Mouse (Mus musculus): ENCODE results near the gene Tbc1d10a. TPM values are rescaled to one million over a fixed set of nuclear protein-coding genes. Genes with fewer than 3 reads are reported as not detected.

The Tbc1d10a gene
- polyA plus RNA-seq, 1 experiment from 2014 or later: 22.4 TPM

DNA sequence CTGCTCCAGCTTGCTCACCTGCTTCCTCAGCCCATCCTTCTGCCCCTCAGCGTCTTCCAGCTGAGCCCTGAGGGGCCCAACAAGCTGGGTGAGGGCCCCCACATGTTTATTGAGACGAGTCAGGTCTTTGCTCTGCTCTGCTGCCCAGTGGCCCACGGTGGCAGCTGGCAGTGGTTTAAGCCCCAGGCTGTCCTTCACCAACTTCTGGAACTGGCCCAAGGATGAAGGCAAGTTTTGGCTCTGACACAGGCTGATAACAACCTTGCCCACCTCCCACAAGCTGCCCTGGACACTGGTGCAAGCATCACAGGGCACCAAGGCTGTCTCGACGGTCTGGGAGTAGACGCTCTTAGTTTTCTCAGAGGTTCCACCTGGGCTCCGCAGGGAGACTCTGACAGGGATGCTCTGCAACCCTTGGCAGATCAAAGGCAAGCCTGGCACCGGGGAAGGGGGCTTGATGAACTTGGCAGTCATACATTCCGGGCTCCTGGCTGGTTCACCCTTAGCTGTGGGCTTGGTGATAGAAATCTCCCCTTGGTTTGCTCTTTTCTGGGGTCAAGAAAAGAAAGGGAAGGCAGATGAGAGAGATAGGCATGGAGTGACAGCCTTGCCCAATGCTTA, 37.9 kb upstream of the Tbc1d10a start:
- no peak overlapping the region for H3K9ac ChIP-seq (ENCODE audit: low read length)
- DNase-seq (ENCODE audit: low spot score): no peak
- no peak overlapping the region for H3K27ac ChIP-seq (ENCODE audit: low read depth, low read length)
- no peak for ATAC-seq (replicated peaks; ENCODE audit: low FRiP score)
- no peaks in the 10 kb centered on the region for H3K36me3 ChIP-seq (ENCODE audit: control insufficient read depth, insufficient read depth, low read length)
- H3K4me2 ChIP-seq (ENCODE audit: low read depth, low read length, severe bottlenecking): no peak overlapping the region
- H3K4me3 ChIP-seq (ENCODE audit: low read depth, low read length): no peak overlapping the region
- no peaks in the 10 kb centered on the region for H3K27me3 ChIP-seq (ENCODE audit: control insufficient read depth, insufficient read depth, low read length)
- no peaks in the 10 kb centered on the region for H3K4me1 ChIP-seq (replicated peaks; ENCODE audit: control insufficient read depth, insufficient read depth, low read length)
- H3K9me3 ChIP-seq (ENCODE audit: control insufficient read depth, low read length): no peaks in the 10 kb centered on the region
- WGBS: 89% methylated on average over 9 of the region's 9 CpGs

GRCm38 (mm10) chr11:4149886-4150285, 36.7 kb upstream of the Tbc1d10a start:
- Histone ChIP-seq H3K27me3 (ENCODE audit: control insufficient read depth, insufficient read depth, low read length) (no peaks in the 10 kb centered on the region), H3K4me2 (ENCODE audit: low read depth, low read length, severe bottlenecking) (no peak overlapping the region), H3K4me3 (ENCODE audit: low read depth, low read length) (no peak overlapping the region), H3K27ac (ENCODE audit: low read depth, low read length) (no peak overlapping the region), H3K36me3 (ENCODE audit: control insufficient read depth, insufficient read depth, low read length) (no peaks in the 10 kb centered on the region), H3K9ac (ENCODE audit: low read length) (no peak overlapping the region), H3K4me1 (replicated peaks; ENCODE audit: control insufficient read depth, insufficient read depth, low read length) (no peaks in the 10 kb centered on the region), H3K9me3 (ENCODE audit: control insufficient read depth, low read length) (no peaks in the 10 kb centered on the region)
- DNase-seq (ENCODE audit: low spot score): no peak
- ATAC-seq (replicated peaks; ENCODE audit: low FRiP score): no peak
- WGBS: 88% methylated on average over 6 of the region's 6 CpGs

DNA sequence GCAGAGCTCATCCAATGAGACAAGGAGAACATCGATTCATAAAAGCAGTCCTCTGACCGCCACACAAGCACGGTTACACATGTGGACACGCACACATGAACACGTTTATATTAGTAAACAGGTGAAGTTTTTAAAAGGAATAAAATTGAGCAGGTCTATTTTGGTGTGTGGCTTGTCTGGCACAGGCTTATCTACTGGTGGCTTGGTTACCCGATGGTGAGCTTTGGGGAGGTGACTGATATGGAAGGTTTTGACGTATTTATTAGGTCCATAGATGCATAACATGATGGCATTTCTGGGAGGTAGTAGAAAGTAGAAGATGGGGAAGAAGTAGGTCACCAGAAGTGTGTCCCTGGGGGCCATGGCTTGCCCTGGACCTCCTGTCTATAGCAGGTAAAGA, 32.9 kb upstream of the Tbc1d10a start:
- WGBS: 87% methylated on average over 7 of the region's 7 CpGs

GRCm38 (mm10) chr11:4155641-4156040, 30.9 kb upstream of the Tbc1d10a start:
- H3K4me1 ChIP-seq (replicated peaks; ENCODE audit: control insufficient read depth, insufficient read depth, low read length): no peaks in the 10 kb centered on the region
- H3K4me2 ChIP-seq (ENCODE audit: low read depth, low read length, severe bottlenecking): no peak overlapping the region
- WGBS: 80% methylated on average over 5 of the region's 5 CpGs
- no peak overlapping the region for H3K9ac ChIP-seq (ENCODE audit: low read length)
- H3K27ac ChIP-seq (ENCODE audit: low read depth, low read length): no peak overlapping the region
- H3K4me3 ChIP-seq (ENCODE audit: low read depth, low read length): no peak overlapping the region
- H3K36me3 ChIP-seq (ENCODE audit: control insufficient read depth, insufficient read depth, low read length): no peaks in the 10 kb centered on the region
- ATAC-seq (replicated peaks; ENCODE audit: low FRiP score) (no peak), DNase-seq (ENCODE audit: low spot score) (no peak)
- H3K27me3 ChIP-seq (ENCODE audit: control insufficient read depth, insufficient read depth, low read length): no peaks in the 10 kb centered on the region
- no peaks in the 10 kb centered on the region for H3K9me3 ChIP-seq (ENCODE audit: control insufficient read depth, low read length)

More for the DNA sequence above, 32.9 kb upstream of the Tbc1d10a start:
- no peak overlapping the region for H3K4me2 ChIP-seq (ENCODE audit: low read depth, low read length, severe bottlenecking)
- H3K27ac ChIP-seq (ENCODE audit: low read depth, low read length): no peak overlapping the region
- no peaks in the 10 kb centered on the region for H3K9me3 ChIP-seq (ENCODE audit: control insufficient read depth, low read length)
- H3K9ac ChIP-seq (ENCODE audit: low read length): no peak overlapping the region
- no peaks in the 10 kb centered on the region for H3K36me3 ChIP-seq (ENCODE audit: control insufficient read depth, insufficient read depth, low read length)
- no peaks in the 10 kb centered on the region for H3K27me3 ChIP-seq (ENCODE audit: control insufficient read depth, insufficient read depth, low read length)
- H3K4me3 ChIP-seq (ENCODE audit: low read depth, low read length): no peak overlapping the region
- H3K4me1 ChIP-seq (replicated peaks; ENCODE audit: control insufficient read depth, insufficient read depth, low read length): no peaks in the 10 kb centered on the region
- DNase-seq (ENCODE audit: low spot score) (no peak), ATAC-seq (replicated peaks; ENCODE audit: low FRiP score) (no peak)

DNA sequence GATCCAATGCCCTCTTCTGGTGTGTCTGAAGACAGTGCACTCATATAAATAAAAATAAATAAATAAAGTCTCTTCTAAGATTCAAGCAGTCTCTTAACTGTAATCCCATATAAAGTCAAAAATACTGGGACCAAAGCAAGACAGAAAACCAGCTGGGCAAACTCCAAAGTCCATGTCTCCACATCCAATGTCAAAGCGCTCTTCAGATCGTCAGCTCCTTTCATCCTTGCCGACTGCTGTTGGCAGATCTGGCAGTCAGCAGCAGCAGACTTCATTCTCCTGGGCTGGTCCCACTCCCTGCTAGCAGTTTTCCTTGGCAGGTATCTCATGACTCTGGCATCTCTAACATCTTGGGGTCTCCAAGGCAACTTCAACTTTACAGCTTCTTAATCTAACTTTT, 27.9 kb upstream of the Tbc1d10a start:
- 92% methylated on average over 3 of the region's 3 CpGs for WGBS
- no peak for ATAC-seq (replicated peaks; ENCODE audit: low FRiP score)
- H3K4me3 ChIP-seq (ENCODE audit: low read depth, low read length): no peak overlapping the region

DNA sequence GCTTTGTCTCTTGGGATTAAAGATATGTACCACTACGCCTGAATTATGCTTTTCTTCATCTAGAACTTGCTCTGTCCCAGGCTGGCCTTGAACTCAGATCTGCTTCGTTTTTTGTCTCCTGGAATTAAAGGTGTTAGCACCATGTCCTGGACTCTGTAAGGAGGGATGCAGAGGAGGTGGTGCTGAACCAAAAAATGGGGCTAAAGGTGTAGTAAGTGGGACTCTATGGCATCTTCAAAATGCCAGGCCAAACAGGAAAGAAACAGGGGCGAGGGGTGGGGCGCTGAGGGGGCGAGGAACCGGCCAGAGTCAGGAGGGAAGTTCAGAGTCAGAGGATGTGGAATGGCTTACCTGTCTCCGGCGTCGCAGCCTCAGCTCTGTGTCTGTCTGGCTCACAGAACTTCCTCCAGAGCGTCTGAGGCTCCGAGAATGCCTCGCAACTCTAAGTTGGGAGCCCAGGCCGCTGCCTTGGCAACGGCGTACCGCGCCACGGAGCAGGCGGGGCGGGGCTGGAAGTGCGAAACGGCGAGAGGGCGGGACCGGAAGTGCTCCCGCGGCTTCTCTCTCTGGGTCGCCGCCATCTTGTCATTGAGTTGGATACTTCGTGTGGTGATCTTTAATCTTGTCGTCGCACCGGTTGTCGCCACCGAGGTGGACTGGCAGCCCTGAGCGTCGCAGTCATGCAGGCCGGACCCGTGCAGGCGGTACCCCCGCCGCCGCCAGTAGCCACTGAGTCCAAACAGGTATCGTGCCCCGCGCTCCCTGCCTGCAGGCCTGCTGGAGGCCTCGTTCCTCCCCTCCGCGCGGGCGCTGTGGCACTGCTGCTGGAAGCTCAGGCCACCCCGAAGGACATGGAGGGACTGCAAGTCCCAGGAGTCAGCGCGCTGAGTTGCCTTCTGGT, 26.5 kb upstream of the Tbc1d10a start, which contains the start of the genes Ccdc157 and Sf3a1:
Ccdc157 (minus strand) TSS at position 486 of the 901 bp plus-strand sequence.
Sf3a1 (plus strand) TSS at position 543 of the 901 bp plus-strand sequence.
- peak; percentile 97 for ATAC-seq (replicated peaks; ENCODE audit: low FRiP score)
- 1% methylated on average over 54 of the region's 54 CpGs for WGBS

More for the DNA sequence above, 27.9 kb upstream of the Tbc1d10a start:
- Histone ChIP-seq H3K36me3 (ENCODE audit: control insufficient read depth, insufficient read depth, low read length) (peaks cover 3% of the 10 kb centered on the region; the same call in 1 of the 2 replicates), H3K9ac (ENCODE audit: low read length) (no peak overlapping the region), H3K27me3 (ENCODE audit: control insufficient read depth, insufficient read depth, low read length) (no peaks in the 10 kb centered on the region), H3K27ac (ENCODE audit: low read depth, low read length) (no peak overlapping the region), H3K4me1 (replicated peaks; ENCODE audit: control insufficient read depth, insufficient read depth, low read length) (peaks cover 11% of the 10 kb centered on the region; the same call in 1 of the 2 replicates), H3K9me3 (ENCODE audit: control insufficient read depth, low read length) (no peaks in the 10 kb centered on the region), H3K4me2 (ENCODE audit: low read depth, low read length, severe bottlenecking) (no peak overlapping the region)
- DNase-seq (ENCODE audit: low spot score): no peak

GRCm38 (mm10) chr11:4160758-4161480, 25.7 kb upstream of the Tbc1d10a start:
- Histone ChIP-seq H3K4me3 (ENCODE audit: low read depth, low read length) (peak overlapping the region; percentile 68), H3K36me3 (ENCODE audit: control insufficient read depth, insufficient read depth, low read length) (peaks cover 3% of the 10 kb centered on the region; the same call in 1 of the 2 replicates), H3K9ac (ENCODE audit: low read length) (peak overlapping the region; percentile 84), H3K4me2 (ENCODE audit: low read depth, low read length, severe bottlenecking) (peak overlapping the region; percentile 65), H3K4me1 (replicated peaks; ENCODE audit: control insufficient read depth, insufficient read depth, low read length) (peaks cover 11% of the 10 kb centered on the region; the same call in 1 of the 2 replicates), H3K9me3 (ENCODE audit: control insufficient read depth, low read length) (no peaks in the 10 kb centered on the region), H3K27me3 (ENCODE audit: control insufficient read depth, insufficient read depth, low read length) (no peaks in the 10 kb centered on the region), H3K27ac (ENCODE audit: low read depth, low read length) (no peak overlapping the region; the same call in 1 of the 2 replicates)
- WGBS: 9% methylated on average over 15 of the region's 15 CpGs
- DNase-seq (ENCODE audit: low spot score) (no peak), ATAC-seq (replicated peaks; ENCODE audit: low FRiP score) (no peak)

More for the DNA sequence above, 26.5 kb upstream of the Tbc1d10a start, which contains the start of the genes Ccdc157 and Sf3a1:
- Histone ChIP-seq H3K9me3 (ENCODE audit: control insufficient read depth, low read length) (no peaks in the 10 kb centered on the region), H3K4me1 (replicated peaks; ENCODE audit: control insufficient read depth, insufficient read depth, low read length) (peaks cover 11% of the 10 kb centered on the region; the same call in 1 of the 2 replicates), H3K27ac (ENCODE audit: low read depth, low read length) (peak within 1 kb of the TSS; percentile 72), H3K4me3 (ENCODE audit: low read depth, low read length) (peak within 1 kb of the TSS; percentile 68), H3K4me2 (ENCODE audit: low read depth, low read length, severe bottlenecking) (peak within 1 kb of the TSS; percentile 65), H3K36me3 (ENCODE audit: control insufficient read depth, insufficient read depth, low read length) (peaks cover 3% of the 10 kb centered on the region; the same call in 1 of the 2 replicates), H3K9ac (ENCODE audit: low read length) (peak within 1 kb of the TSS; percentile 84), H3K27me3 (ENCODE audit: control insufficient read depth, insufficient read depth, low read length) (no peaks in the 10 kb centered on the region)
- DNase-seq (ENCODE audit: low spot score): peak; percentile 96

DNA sequence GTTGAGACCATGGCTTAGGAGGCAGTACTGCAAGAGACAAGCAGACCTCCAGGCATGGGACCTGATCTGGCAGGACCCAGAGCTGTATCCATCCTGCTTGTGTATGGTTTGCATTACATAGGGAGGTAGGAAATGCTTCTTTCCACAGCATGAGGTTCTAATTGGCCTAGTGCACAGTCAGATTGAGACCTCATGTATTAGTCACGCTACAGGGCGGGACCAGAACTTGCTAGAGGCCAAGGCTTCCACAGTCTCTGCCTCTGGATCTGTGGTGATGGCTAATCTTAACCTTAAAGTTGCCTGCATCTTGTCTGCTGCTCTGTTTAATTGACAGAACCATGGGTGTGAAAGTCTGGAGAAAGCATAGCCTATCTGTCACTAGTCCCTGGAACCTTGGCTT, 21.9 kb upstream of the Tbc1d10a start:
- H3K36me3 ChIP-seq (ENCODE audit: control insufficient read depth, insufficient read depth, low read length): peaks cover 18% of the 10 kb centered on the region
- no peaks in the 10 kb centered on the region for H3K9me3 ChIP-seq (ENCODE audit: control insufficient read depth, low read length)
- H3K4me3 ChIP-seq (ENCODE audit: low read depth, low read length): no peak overlapping the region
- H3K27me3 ChIP-seq (ENCODE audit: control insufficient read depth, insufficient read depth, low read length): no peaks in the 10 kb centered on the region
- DNase-seq (ENCODE audit: low spot score) (no peak), ATAC-seq (replicated peaks; ENCODE audit: low FRiP score) (no peak)
- H3K9ac ChIP-seq (ENCODE audit: low read length): no peak overlapping the region
- H3K4me2 ChIP-seq (ENCODE audit: low read depth, low read length, severe bottlenecking): no peak overlapping the region
- 83% methylated on average over 2 of the region's 2 CpGs for WGBS
- H3K4me1 ChIP-seq (replicated peaks; ENCODE audit: control insufficient read depth, insufficient read depth, low read length): peaks cover 11% of the 10 kb centered on the region; the same call in 1 of the 2 replicates
- H3K27ac ChIP-seq (ENCODE audit: low read depth, low read length): no peak overlapping the region

Measured in forebrain, embryonic 11.5 days (tissue).